In genomic region chr6:44067841-44068240, GRCm38 (mm10) we compare ENCODE assay signal across 17 mouse cellular contexts.
DNase-seq lines count a peak whose midpoint lies in the region.
"Had no signal": no experiment of that assay in that cellular context is flagged by ENCODE, and none has a peak within 500 bp of the region (broad histone marks: within the 10 kb centered on the region; RNA-seq: fewer than 3 reads in every experiment).

No protein-coding gene starts in this region.

- peak; percentile 10 to 37 for DNase-seq in frontal cortex, adult 2 months (ENCODE audit: extremely low spot score in 1 of 2, low spot score in 1 of 2)
- DNase-seq in frontal cortex, postnatal 10 days (ENCODE audit: low spot score in 2 of 2), result no peak
- DNase-seq in left cerebral cortex, postnatal 25 days (ENCODE audit: low spot score in 2 of 2), result peak; percentile 10 to 56
- no peak for DNase-seq in left cerebral cortex, adult 8-10 months (ENCODE audit: low spot score in 2 of 2)
- DNase-seq in right cerebral cortex, adult 18-20 months, result peak; percentile 4
- no peak for DNase-seq in right cerebral cortex, postnatal 25 days
- DNase-seq in brain, adult 2 months (ENCODE audit: low read depth, low spot score), result peak; percentile 57
- no peak for DNase-seq in adrenal gland, postnatal 25 days
- DNase-seq: adrenal gland, adult 2 months; adrenal gland, postnatal 10 days; adrenal gland, postnatal 36 days; cerebellum, adult 11 months; cerebellum, adult 18-20 months; cerebellum, adult 8-10 months; cerebellum, adult 9-11 months; cerebellum, postnatal 36 days; embryo, embryonic 11 days had no signal

- intact Hi-C loops in left cerebral cortex, postnatal 25 days (cut with DNase I), result no loop called here

Comparison
In these comparisons a context has a peak if more than half of its experiments do, and no peak if none do; other contexts are left out.
1. DNase-seq: peak in frontal cortex, adult 2 months (2 of 2), left cerebral cortex, postnatal 25 days (2 of 2), right cerebral cortex, adult 18-20 months (single experiment) and brain, adult 2 months (single experiment); none in frontal cortex, postnatal 10 days (0 of 2), left cerebral cortex, adult 8-10 months (0 of 2), right cerebral cortex, postnatal 25 days (single experiment) and adrenal gland, postnatal 25 days (single experiment).